Mouse (Mus musculus) hindbrain, embryonic 11.5 days (tissue): Measurements from ENCODE around the gene Myo15. TPM values are rescaled to one million over a fixed set of nuclear protein-coding genes. Genes with fewer than 3 reads are reported as not detected.
A peak's percentile ranks its signal among the peaks of the same experiment; 100 is the strongest.

Experiments used
- ATAC-seq: fragments of 200-750 bp; cut with Nextera tagmentation; 2 replicates; pipeline ENCODE4 v1.8.0; 2017; ENCODE audit warnings: mild to moderate bottlenecking, moderate TSS enrichment, moderate library complexity; ENCODE audit not compliant: low FRiP score
- DNase-seq: peaks from one replicate; pipeline ENCODE4 v3.0.0-alpha.2; 2015; ENCODE audit warnings: low spot score
- H3K27ac ChIP-seq: fragments of 300-500 bp; sonication (generic); 2 replicates; pipeline ENCODE4 v1.5.1; 2014; ENCODE audit warnings: mild to moderate bottlenecking, low read depth, low read length
- H3K27me3 ChIP-seq: fragments of 300-500 bp; sonication (generic); 2 replicates; pipeline ENCODE4 v1.6.1; 2014; ENCODE audit warnings: mild to moderate bottlenecking, low read length, moderate library complexity, mixed read lengths; ENCODE audit not compliant: control insufficient read depth, insufficient read depth
- H3K36me3 ChIP-seq: fragments of 300-500 bp; sonication (generic); 2 replicates; pipeline ENCODE4 v1.6.1; 2014; ENCODE audit warnings: mild to moderate bottlenecking, low read length, moderate library complexity, mixed read lengths; ENCODE audit not compliant: control insufficient read depth, insufficient read depth
- H3K4me1 ChIP-seq: fragments of 300-500 bp; sonication (generic); replicated peaks from 2 replicates; pipeline ENCODE4 v1.6.1; 2014; ENCODE audit warnings: low read length, mixed read lengths; ENCODE audit not compliant: control insufficient read depth, insufficient read depth
- H3K4me2 ChIP-seq: fragments of 300-500 bp; sonication (generic); replicated peaks from 2 replicates; pipeline ENCODE4 v1.6.1; 2014; ENCODE audit warnings: mild to moderate bottlenecking, low read depth, low read length
- H3K4me3 ChIP-seq: fragments of 300-500 bp; sonication (generic); 2 replicates; pipeline ENCODE4 v1.5.1; 2014; ENCODE audit warnings: low read depth, low read length
- H3K9ac ChIP-seq: fragments of 300-500 bp; sonication (generic); 2 replicates; pipeline ENCODE4 v1.6.1; 2014; ENCODE audit warnings: low read depth, low read length
- H3K9me3 ChIP-seq: fragments of 300-500 bp; sonication (generic); 2 replicates; pipeline ENCODE4 v1.6.1; 2016; ENCODE audit warnings: low read length; ENCODE audit not compliant: control insufficient read depth
- WGBS: fragments of 180-500 bp; shearing (Covaris S2); extraction: QIAGEN DNeasy Blood & Tissue Kit; methylation state at CpG from one replicate; pipeline ENCODE4 v1.1.7; 2014; 5-methylcytosine and 5-hydroxymethylcytosine counted together
- polyA plus RNA-seq: library from polyadenylated mRNA; unstranded; fragments of >200 nt; fragmentation: Nextera tagmentation; extraction: Ambion mirVana; gene quantifications from 2 replicates; pipeline ENCODE4 v1.2.1, GENCODE M21; 2014

Myo15 gene
- polyA plus RNA-seq, 1 experiment from 2014 or later = 0.15 TPM

DNA sequence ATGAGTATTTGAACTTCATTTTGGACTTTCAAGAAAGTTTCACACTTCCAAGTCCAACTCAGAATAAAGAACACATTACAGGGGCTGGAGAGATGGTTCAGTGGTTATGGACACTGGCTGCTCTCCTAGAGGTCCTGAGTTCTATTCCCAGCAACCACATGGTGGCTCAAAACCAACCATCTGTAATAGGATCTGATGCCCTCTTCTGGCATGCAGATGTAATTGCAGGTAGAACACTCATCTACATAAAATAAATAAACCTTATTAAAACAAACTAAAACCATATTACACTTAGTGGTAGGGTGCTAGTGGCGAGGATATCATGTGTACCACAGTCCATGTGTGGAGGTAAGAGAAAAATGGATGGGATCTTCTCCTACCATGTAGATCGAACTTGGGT is 43.4 kb downstream of the Myo15 start:
- no peak for DNase-seq
- Histone ChIP-seq H3K9ac (no peak overlapping the region), H3K4me2 (no peak overlapping the region), H3K27me3 (peaks cover 20% of the 10 kb centered on the region), H3K4me1 (0 out of 2 replicates have a peak, but pooled peaks cover 3% of the 10 kb centered on the region), H3K36me3 (no peaks in the 10 kb centered on the region), H3K9me3 (no peaks in the 10 kb centered on the region), H3K27ac (no peak overlapping the region), H3K4me3 (no peak overlapping the region)
- no peak for ATAC-seq
- WGBS = 89% methylated on average over 2 of the region's 2 CpGs

DNA sequence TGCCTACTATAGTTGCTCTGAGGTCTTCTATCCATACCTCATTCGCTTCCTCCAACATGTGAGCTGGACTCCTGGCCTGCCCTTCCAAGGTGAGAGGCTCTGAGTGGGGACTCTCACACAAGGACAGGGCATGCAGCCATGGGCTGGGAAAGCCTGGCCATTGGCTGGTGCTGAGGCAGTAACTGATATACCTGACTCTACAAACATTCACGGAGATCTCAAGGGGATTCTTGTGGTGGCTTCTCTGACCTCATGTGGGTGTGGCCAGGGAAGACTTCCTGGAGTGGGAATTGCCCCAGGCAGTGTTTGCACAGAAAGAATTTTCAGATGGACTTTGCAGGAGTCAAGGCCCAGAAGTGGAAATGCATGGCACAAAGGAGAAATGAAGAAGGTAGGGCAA is 45.8 kb downstream of the Myo15 start:
- Histone ChIP-seq H3K4me3 (no peak overlapping the region), H3K4me2 (no peak overlapping the region), H3K27ac (no peak overlapping the region), H3K27me3 (peaks cover 6% of the 10 kb centered on the region), H3K36me3 (no peaks in the 10 kb centered on the region), H3K9me3 (no peaks in the 10 kb centered on the region), H3K9ac (no peak overlapping the region), H3K4me1 (no peaks in the 10 kb centered on the region)
- ATAC-seq (no peak), DNase-seq (no peak)
- WGBS = 64% methylated on average over 2 of the region's 2 CpGs

DNA sequence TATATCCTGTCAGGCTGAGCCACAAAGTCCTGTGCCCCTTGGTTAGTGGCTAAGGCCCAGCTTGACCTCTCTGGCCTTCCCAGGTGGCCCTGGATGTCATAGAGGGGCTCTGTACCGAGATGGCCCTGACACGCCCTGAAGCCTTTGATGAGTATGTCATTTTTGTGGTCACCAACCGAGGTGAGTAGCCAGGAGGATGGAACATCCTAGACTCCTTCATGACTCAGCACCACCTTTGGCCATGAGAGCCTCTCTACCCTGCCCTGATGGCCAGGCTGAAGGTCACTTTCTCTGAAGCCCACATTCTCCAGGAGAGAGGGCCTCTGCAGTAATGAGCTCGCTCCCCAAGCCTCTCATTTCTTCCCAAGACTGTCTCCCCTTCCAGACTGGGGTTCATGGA is 49.2 kb downstream of the Myo15 start:
- Histone ChIP-seq H3K4me3 (no peak overlapping the region), H3K27ac (no peak overlapping the region), H3K27me3 (no peaks in the 10 kb centered on the region), H3K9ac (no peak overlapping the region), H3K4me2 (no peak overlapping the region), H3K36me3 (no peaks in the 10 kb centered on the region), H3K4me1 (no peaks in the 10 kb centered on the region), H3K9me3 (no peaks in the 10 kb centered on the region)
- no peak for DNase-seq
- ATAC-seq = no peak
- WGBS = 88% methylated on average over 4 of the region's 4 CpGs

DNA sequence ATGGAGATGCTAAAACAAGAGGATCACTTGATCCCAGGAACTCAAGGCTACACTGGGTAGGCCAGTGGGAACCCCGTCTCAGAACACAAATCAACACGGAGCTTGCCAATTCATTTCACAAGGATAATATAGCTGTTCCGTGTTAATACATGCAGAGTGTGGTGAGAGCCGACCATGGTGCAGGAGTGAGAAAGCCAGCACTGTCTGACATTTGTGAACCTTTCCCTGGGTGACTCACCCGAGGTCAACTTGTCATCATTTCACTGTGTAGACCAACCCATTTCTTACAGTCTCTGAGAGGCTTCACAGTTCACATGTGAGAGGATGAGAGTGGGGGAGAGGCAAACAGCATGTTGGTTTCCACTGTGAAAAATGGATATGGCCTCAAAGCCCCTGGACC is 52.9 kb downstream of the Myo15 start:
- H3K4me1 ChIP-seq = no peaks in the 10 kb centered on the region
- H3K36me3 ChIP-seq = no peaks in the 10 kb centered on the region
- ATAC-seq = no peak
- WGBS = 77% methylated on average over 5 of the region's 5 CpGs
- no peak overlapping the region for H3K27ac ChIP-seq
- DNase-seq = no peak
- no peak overlapping the region for H3K4me2 ChIP-seq
- H3K27me3 ChIP-seq = no peaks in the 10 kb centered on the region
- no peak overlapping the region for H3K9ac ChIP-seq
- H3K4me3 ChIP-seq = no peak overlapping the region
- no peaks in the 10 kb centered on the region for H3K9me3 ChIP-seq

DNA sequence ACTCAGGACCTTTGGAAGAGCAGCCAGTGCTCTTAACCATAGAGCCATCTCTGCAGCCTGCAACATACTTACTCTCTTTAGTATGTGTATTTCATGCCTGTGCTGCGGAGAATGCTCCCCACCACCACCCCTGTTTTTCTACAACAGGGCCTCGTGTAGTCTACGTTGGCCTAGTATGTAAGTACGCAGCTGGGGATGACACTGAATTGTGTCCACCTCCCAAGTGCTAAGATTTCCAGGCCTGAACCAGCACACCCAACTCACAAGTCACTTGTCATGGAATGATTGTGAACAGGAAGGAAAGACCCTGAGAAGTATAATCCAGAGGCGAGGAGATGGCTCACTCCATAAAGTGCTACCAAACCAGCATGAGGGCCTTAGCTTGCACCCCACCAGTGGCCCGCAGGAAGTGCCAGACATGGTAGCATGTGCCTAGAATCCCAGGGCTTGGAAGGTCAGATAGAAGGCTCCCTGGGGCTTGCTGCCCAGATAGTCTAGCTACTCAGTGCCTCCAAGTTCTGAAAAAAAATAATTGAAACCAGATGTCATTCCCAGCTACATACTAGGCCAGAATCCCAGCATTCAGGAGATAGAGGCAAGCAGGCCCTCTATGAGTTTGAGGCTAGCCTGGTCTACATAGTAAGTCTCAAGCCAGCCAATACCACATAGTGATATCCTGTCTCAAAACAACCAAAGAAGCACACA is 53.7 kb downstream of the Myo15 start:
- ATAC-seq (no peak), DNase-seq (no peak)
- no peaks in the 10 kb centered on the region for H3K27me3 ChIP-seq
- H3K27ac ChIP-seq = no peak overlapping the region
- H3K4me2 ChIP-seq = no peak overlapping the region
- no peaks in the 10 kb centered on the region for H3K4me1 ChIP-seq
- no peaks in the 10 kb centered on the region for H3K9me3 ChIP-seq
- WGBS = 84% methylated on average over 6 of the region's 6 CpGs
- H3K4me3 ChIP-seq = no peak overlapping the region
- no peak overlapping the region for H3K9ac ChIP-seq
- no peaks in the 10 kb centered on the region for H3K36me3 ChIP-seq

DNA sequence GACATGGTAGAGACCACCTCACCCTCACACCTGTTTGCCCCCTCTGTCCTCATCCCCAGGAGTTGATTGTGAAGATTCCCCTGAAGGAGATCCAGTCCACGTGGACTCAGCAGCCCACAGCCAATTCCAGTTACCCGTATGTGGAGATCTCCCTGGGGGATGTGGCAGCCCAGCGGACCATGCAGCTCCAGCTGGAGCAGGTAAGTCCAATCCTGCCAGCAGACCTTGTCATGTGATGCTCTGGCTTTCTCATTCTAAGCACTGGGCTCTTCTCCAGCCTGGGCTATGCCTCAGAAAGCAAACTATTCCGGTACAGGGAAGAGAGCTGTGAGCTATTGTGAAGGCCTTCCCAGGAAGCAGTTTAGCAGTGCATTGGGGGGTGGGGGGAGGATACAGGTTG is 57.3 kb downstream of the Myo15 start:
- H3K4me2 ChIP-seq = no peak overlapping the region
- H3K27me3 ChIP-seq = no peaks in the 10 kb centered on the region
- H3K9ac ChIP-seq = no peak overlapping the region
- 79% methylated on average over 4 of the region's 4 CpGs for WGBS
- DNase-seq (no peak), ATAC-seq (no peak)
- H3K27ac ChIP-seq = no peak overlapping the region
- H3K4me1 ChIP-seq = no peaks in the 10 kb centered on the region
- H3K4me3 ChIP-seq = no peak overlapping the region
- H3K9me3 ChIP-seq = no peaks in the 10 kb centered on the region
- no peaks in the 10 kb centered on the region for H3K36me3 ChIP-seq

DNA sequence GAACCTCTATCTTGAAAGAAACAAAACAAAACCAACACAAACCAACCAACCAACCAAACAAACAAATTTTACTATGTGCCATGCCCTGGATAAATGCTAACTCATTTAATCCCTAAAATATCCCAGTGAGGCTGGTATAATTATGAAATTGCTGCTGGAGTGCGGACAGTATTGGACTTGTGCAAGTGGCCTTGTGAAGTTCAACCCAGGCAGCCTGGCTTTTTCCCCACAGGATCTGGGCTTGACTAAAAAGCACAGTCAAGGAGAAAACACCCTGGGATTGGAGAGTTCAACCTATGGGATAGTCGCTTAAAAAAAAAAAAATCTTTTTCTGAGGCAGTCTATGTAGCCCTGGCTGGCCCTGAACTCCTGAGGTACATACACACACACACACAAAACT is 66.5 kb downstream of the Myo15 start:
- no peaks in the 10 kb centered on the region for H3K27me3 ChIP-seq
- no peak overlapping the region for H3K27ac ChIP-seq
- H3K9me3 ChIP-seq = no peaks in the 10 kb centered on the region
- ATAC-seq (no peak), DNase-seq (no peak)
- peaks cover 7% of the 10 kb centered on the region for H3K4me1 ChIP-seq
- H3K4me3 ChIP-seq = no peak overlapping the region
- H3K4me2 ChIP-seq = peak overlapping the region; percentile 99; the same call in 1 of the 2 replicates
- 93% methylated on average over 2 of the region's 2 CpGs for WGBS
- H3K36me3 ChIP-seq = no peaks in the 10 kb centered on the region
- peak overlapping the region; percentile 90; the same call in 1 of the 2 replicates for H3K9ac ChIP-seq

DNA sequence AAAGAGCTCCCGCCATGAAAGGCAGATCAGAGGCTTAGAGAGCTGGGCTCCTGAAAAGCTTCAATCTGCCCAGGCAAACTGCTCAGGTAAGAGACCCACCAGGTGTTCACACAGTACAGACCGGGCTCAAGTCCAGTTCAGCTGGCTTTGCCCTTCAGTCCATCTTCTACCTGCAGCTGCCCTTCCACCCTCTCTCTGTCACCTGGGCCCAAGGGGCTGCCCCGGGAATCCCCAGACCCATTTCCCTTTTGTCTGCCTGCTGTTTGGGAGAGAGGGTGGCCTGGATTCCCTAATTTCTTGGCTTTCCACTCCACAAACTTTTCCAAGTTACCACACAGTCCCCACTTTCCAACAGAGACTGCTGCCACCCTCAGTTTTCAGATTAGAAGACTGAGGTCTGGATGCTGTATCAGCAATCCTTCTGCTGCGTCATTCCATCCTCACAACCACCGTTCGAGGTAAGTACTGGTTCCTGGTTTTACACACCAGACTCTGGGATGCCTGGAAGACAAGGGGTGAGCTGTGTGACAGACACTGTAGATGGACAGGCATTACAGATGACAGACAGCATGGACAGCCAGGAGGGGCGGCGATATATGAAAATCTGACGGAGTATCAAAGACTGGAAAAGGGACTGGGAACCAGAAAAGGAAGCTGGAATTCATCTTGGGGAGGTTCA is 67.2 kb downstream of the Myo15 start, which contains the start of gene Alkbh5:
Gene Alkbh5 (plus strand): TSS at position 202 of the 679 bp plus-strand sequence.
- Histone ChIP-seq H3K4me3 (peak within 1 kb of the TSS; percentile 96), H3K27me3 (no peaks in the 10 kb centered on the region), H3K36me3 (no peaks in the 10 kb centered on the region), H3K27ac (peak within 1 kb of the TSS; percentile 100), H3K9me3 (no peaks in the 10 kb centered on the region), H3K4me1 (peaks cover 7% of the 10 kb centered on the region), H3K9ac (peak within 1 kb of the TSS; percentile 90), H3K4me2 (peak within 1 kb of the TSS; percentile 99)
- 25% methylated on average over 9 of the region's 9 CpGs for WGBS
- DNase-seq (peak; percentile 49), ATAC-seq (no peak)
